Mouse (Mus musculus) limb, embryonic 14.5 days (tissue): ENCODE measurements around the gene Arhgef28. TPM values are rescaled to one million over a fixed set of nuclear protein-coding genes. Genes with fewer than 3 reads are reported as not detected.
A peak's percentile ranks its signal among the peaks of the same experiment; 100 is the strongest.

ENCODE experiments used
- ATAC-seq: fragments of 200-750 bp; cut with Nextera tagmentation; 2 replicates; pipeline ENCODE4 v1.8.0; 2017; ENCODE audit warnings: low read depth, moderate number of reproducible peaks, moderate TSS enrichment; ENCODE audit not compliant: low FRiP score
- DNase-seq: peaks from one replicate; pipeline ENCODE4 v3.0.0-alpha.2; 2015; ENCODE audit warnings: low spot score
- H3K27ac ChIP-seq: fragments of 300-500 bp; sonication (generic); replicated peaks from 2 replicates; pipeline ENCODE4 v1.5.1; 2014; ENCODE audit warnings: low read depth, mild to moderate bottlenecking, low read length, moderate library complexity, mixed read lengths
- H3K27me3 ChIP-seq: fragments of 300-500 bp; sonication (generic); 2 replicates; pipeline ENCODE4 v1.6.1; 2014; ENCODE audit warnings: low read length, mixed read lengths; ENCODE audit not compliant: control insufficient read depth, insufficient read depth
- H3K36me3 ChIP-seq: fragments of 300-500 bp; sonication (generic); 2 replicates; pipeline ENCODE4 v1.6.1; 2014; ENCODE audit warnings: mild to moderate bottlenecking, low read length, moderate library complexity, mixed read lengths; ENCODE audit not compliant: control insufficient read depth, insufficient read depth
- H3K4me1 ChIP-seq: fragments of 300-500 bp; sonication (generic); 2 replicates; pipeline ENCODE4 v1.6.1; 2014; ENCODE audit warnings: antibody characterized with exemption, low read length, mixed read lengths; ENCODE audit not compliant: control insufficient read depth, insufficient read depth
- H3K4me2 ChIP-seq: fragments of 300-500 bp; sonication (generic); replicated peaks from 2 replicates; pipeline ENCODE4 v1.6.1; 2014; ENCODE audit warnings: low read depth, mild to moderate bottlenecking, low read length, moderate library complexity; ENCODE audit not compliant: severe bottlenecking
- H3K4me3 ChIP-seq: fragments of 300-500 bp; sonication (generic); replicated peaks from 2 replicates; pipeline ENCODE4 v1.5.1; 2014; ENCODE audit warnings: low read length
- H3K9ac ChIP-seq: fragments of 300-500 bp; sonication (generic); 2 replicates; pipeline ENCODE4 v1.6.1; 2014; ENCODE audit warnings: mild to moderate bottlenecking, low read depth, low read length, moderate library complexity; ENCODE audit not compliant: severe bottlenecking
- H3K9me3 ChIP-seq: fragments of 300-500 bp; sonication (generic); 2 replicates; pipeline ENCODE4 v1.6.1; 2016; ENCODE audit warnings: low read length; ENCODE audit not compliant: control insufficient read depth
- POLR2A ChIP-seq: fragments of 200-500 bp; IDR thresholded peaks from 2 replicates; pipeline ENCODE4 v1.8.0; 2012; ENCODE audit warnings: inconsistent platforms, mild to moderate bottlenecking, moderate library complexity, borderline replicate concordance; ENCODE audit not compliant: insufficient read depth, insufficient read length; ENCODE audit errors: extremely low read depth
- WGBS: fragments of 180-500 bp; shearing (Covaris S2); extraction: QIAGEN DNeasy Blood & Tissue Kit; methylation state at CpG from one replicate; pipeline ENCODE4 v1.1.7; 2014; 5-methylcytosine and 5-hydroxymethylcytosine counted together
- polyA plus RNA-seq, 2 experiments: library from polyadenylated mRNA; depleted of rRNA in 1 of 2; stranded (reverse) in 1 of 2; unstranded in 1 of 2; fragments of >200 nt; fragmentation: Nextera tagmentation in 1 of 2; extraction: Ambion mirVana in 1 of 2; gene quantifications; 2 replicates each; pipeline versions ENCODE4 v1.2.1 to v1.2.3; 2012 to 2014

The Arhgef28 gene
- polyA plus RNA-seq, 2 experiments = 8.1 to 12.9 TPM

DNA sequence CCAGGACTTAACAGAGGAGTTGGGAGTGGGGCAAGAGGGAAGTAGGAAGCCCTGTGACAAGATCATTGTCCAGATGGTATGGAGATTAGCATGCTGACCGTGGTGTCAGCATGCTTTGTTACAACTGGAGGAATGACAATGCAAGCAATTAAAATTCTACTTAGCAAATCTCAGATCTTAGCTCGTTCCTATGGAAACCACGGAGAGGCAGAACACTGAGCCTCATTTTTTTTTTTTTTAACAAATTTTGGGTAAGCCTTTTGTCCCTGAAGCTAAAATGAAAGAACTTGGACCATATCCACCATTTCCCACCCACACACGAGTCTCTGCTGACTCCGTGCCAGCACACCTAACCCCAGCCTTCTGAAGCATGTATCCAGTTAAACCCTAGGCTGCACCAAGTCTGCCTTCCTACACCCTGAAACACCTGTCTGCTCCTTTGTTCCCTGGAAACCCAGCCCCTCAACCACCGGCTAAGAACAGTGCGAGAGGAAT is 246.8 kb downstream of the Arhgef28 start:
- Histone ChIP-seq H3K36me3 (peaks cover 14% of the 10 kb centered on the region), H3K27me3 (no peaks in the 10 kb centered on the region), H3K4me1 (peaks cover 11% of the 10 kb centered on the region), H3K4me2 (no peak overlapping the region), H3K9ac (no peak overlapping the region), H3K9me3 (no peaks in the 10 kb centered on the region), H3K27ac (no peak overlapping the region), H3K4me3 (no peak overlapping the region)
- DNase-seq = no peak
- ATAC-seq = no peak
- 43% methylated on average over 7 of the region's 7 CpGs for WGBS
- TF ChIP-seq POLR2A = no peak

DNA sequence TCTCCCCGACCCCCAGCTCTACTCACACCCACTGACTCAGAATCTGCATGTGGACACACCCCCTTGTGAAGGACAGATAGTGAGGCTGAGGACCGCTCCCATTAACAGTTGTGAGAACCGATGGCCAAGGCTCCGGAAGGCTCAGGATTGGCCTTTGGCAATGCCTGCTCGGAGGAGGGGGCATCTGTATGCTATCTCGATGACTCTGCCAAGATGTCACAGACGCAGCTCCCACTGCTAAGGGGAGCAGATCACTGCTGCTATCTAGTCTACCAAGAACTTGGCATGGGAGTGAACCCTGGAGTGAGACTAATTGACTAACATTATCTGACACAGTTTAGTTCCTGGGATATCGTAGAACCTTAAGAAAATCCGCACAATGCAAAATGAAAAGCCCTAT is 250.5 kb downstream of the Arhgef28 start:
- no peak for ATAC-seq
- WGBS = 52% methylated on average over 9 of the region's 9 CpGs
- no peak overlapping the region for H3K4me3 ChIP-seq

GRCm38 (mm10) chr13:97954956-97955496 is 251.2 kb downstream of the Arhgef28 start:
- Histone ChIP-seq H3K36me3 (peaks cover 26% of the 10 kb centered on the region), H3K27me3 (no peaks in the 10 kb centered on the region), H3K27ac (no peak overlapping the region), H3K4me3 (no peak overlapping the region), H3K9me3 (no peaks in the 10 kb centered on the region), H3K4me2 (no peak overlapping the region), H3K9ac (no peak overlapping the region), H3K4me1 (peaks cover 11% of the 10 kb centered on the region)
- WGBS = 30% methylated on average over 7 of the region's 7 CpGs
- TF ChIP-seq POLR2A = no peak
- ATAC-seq (no peak; the same call in 1 of the 2 replicates), DNase-seq (peak; percentile 48)

More for the DNA sequence above, 250.5 kb downstream of the Arhgef28 start:
- H3K27me3 ChIP-seq = no peaks in the 10 kb centered on the region
- peaks cover 22% of the 10 kb centered on the region for H3K36me3 ChIP-seq
- no peak for TF ChIP-seq POLR2A
- no peaks in the 10 kb centered on the region for H3K9me3 ChIP-seq
- no peak overlapping the region for H3K9ac ChIP-seq
- no peak overlapping the region for H3K4me2 ChIP-seq
- no peak overlapping the region for H3K27ac ChIP-seq
- peaks cover 11% of the 10 kb centered on the region for H3K4me1 ChIP-seq
- no peak for DNase-seq

- no peak for ATAC-seq
- 69% methylated on average over 6 of the region's 6 CpGs for WGBS
- no peaks in the 10 kb centered on the region for H3K27me3 ChIP-seq
Observed at GRCm38 (mm10) chr13:97954051-97954450, 252.2 kb downstream of the Arhgef28 start.

GRCm38 (mm10) chr13:97953526-97953925 is 252.7 kb downstream of the Arhgef28 start:
- 92% methylated on average over 19 of the region's 19 CpGs for WGBS
- H3K36me3 ChIP-seq = peaks cover 30% of the 10 kb centered on the region

More at GRCm38 (mm10) chr13:97954051-97954450, 252.2 kb downstream of the Arhgef28 start:
- H3K27ac ChIP-seq = no peak overlapping the region
- DNase-seq = no peak
- peaks cover 29% of the 10 kb centered on the region for H3K36me3 ChIP-seq
- TF ChIP-seq POLR2A = no peak
- peaks cover 7% of the 10 kb centered on the region; the same call in 1 of the 2 replicates for H3K4me1 ChIP-seq
- H3K4me2 ChIP-seq = no peak overlapping the region
- no peaks in the 10 kb centered on the region for H3K9me3 ChIP-seq
- H3K4me3 ChIP-seq = no peak overlapping the region
- H3K9ac ChIP-seq = no peak overlapping the region

More at GRCm38 (mm10) chr13:97953526-97953925, 252.7 kb downstream of the Arhgef28 start:
- Histone ChIP-seq H3K4me2 (no peak overlapping the region), H3K27ac (no peak overlapping the region), H3K4me1 (peaks cover 7% of the 10 kb centered on the region; the same call in 1 of the 2 replicates), H3K9me3 (no peaks in the 10 kb centered on the region), H3K27me3 (no peaks in the 10 kb centered on the region), H3K4me3 (no peak overlapping the region), H3K9ac (no peak overlapping the region)
- no peak for DNase-seq
- no peak for ATAC-seq
- TF ChIP-seq POLR2A = no peak
